Mouse (Mus musculus) monocyte, adult 5-6 weeks (primary cell): ENCODE results near the gene Hexim1. TPM values are rescaled to one million over a fixed set of nuclear protein-coding genes. Genes with fewer than 3 reads are reported as not detected.

Source experiments
- ATAC-seq: fragments of 153-309, 156-312 bp; replicated peaks from 2 replicates; pipeline ENCODE4 v1.8.0; 2017; ENCODE audit warnings: mild to moderate bottlenecking; ENCODE audit not compliant: low TSS enrichment, insufficient number of reproducible peaks, severe bottlenecking, poor library complexity, low FRiP score
- total RNA-seq: library from RNA; stranded (forward); fragments of 200-1000, 200-491, 200-594 nt; gene quantifications from 3 replicates; pipeline ENCODE4 v1.2.3, GENCODE M21; 2017

Hexim1 gene
- total RNA-seq, 1 experiment from 2014 or later, result 96.2 TPM

DNA sequence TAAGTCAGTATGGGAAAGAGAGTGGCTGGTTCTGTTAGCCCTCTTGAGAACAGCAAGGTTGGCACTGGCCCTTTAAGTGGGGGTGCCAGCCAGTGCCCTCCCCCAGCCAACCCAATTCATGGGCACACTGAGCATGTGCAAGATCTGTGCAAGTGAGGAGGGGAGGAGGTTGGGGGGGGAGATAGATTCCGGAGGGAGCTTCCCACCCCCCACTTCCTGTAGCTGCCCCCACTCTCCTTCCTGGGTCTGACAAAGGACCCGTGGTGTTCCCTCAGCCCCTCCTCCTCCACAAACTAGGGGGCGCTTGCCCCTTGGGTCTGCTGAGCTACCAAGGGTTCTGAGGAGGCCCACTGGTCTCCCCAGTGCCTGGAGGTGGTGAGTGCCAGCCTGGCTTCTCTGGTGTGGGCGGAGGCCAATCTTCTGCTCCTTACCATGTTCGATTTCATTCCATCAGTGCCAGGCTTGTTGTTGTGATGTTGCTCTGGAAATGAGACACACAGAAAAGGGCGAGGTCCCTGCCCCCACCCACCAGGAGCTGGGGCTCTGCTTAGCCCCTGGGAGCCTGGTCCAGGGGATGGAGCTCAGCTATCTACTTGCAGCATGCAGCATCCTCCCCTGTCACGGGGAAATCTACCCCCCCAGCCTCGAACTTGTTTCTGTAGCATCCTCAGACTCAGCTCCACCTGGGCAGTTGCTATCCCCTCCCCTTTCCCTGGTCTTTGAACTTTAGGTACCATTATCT is 26.6 kb downstream of the Hexim1 start:
- ATAC-seq, result no peak

DNA sequence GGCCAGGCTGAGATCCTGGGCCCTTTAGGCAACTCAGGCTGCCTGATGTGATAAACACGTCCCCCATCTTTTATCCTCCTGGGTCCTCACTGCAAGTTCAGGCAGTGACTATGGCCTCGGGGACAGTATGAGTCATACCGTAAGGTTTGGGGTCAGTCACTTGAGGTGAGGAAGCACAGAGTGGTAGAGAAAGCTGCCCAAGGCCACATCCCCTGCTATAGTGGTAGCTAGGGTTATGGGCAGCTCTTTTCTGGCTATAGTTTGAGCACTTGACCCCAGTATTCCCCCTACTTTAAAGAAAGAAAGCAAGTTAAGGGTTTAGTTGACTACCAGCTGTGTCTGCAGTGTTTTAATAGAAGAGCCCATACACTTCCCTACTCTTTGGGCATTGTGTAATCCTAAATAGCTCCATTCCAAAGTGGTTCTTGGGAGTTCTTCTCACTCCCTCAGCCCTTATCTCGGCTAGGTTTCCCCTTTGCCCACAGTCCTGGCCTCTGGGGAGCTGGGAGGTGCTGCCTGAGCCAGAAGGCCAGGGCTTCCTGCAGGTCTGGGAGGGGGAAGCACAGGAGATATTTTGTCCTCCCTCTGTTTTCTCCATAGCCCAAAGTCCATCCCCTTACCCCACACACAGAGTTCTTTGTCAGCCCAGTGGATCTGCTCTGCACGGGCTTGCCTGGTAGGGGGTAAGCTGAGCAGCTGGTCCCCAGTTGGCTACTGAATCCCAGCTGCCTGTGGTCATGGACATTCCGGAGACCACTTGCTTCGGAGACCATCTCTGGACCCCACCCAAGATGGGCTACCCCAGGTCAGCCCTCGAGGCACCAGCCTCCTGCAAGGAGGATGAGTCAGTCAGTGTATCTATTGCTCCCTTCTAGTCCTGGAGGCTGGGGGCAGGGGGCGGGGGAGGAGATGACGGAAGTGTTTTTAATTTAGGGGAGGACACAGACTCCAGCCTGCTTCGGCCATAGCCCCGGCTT is 28.6 kb downstream of the Hexim1 start:
- ATAC-seq, result no peak

DNA sequence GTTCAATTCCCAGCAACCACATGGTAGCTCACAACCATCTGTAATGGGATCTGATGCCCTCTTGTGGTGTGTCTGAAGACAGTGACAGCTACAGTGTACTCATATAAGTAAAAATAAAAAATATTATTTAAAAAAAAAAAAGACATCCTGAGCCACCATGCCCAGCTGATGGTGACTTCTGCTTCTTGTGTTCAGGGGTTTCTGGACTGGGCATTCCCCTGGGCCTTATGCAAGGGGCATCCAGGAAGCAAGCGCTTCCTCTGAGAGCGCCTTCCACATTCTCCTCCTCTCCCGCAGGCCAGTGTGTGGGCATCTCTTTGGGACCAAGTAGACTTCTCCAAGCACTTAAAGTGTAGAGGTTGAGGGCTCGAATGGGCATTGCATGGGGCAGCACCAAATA is 30.4 kb downstream of the Hexim1 start:
- peak; percentile 34; the same call in 1 of the 2 replicates for ATAC-seq

DNA sequence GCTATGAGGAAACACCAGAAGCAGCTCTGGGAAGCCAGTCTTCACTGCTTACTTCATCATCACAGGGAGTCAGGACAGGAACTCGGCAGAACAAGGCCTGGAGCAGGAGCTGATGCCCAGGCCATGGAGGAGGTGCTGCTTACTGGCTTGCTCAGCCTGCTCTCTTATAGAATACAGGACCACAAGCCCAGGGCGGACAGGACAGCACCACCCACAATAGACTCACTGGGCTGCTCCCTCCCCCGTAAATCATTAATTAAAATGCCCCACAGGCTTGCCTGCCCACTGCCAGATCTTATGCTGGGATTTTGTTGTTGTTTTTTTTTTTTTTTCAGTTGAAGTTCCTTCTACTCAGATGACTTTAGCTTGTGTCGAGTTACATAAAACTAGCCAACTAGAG is 31.7 kb downstream of the Hexim1 start:
- no peak for ATAC-seq

DNA sequence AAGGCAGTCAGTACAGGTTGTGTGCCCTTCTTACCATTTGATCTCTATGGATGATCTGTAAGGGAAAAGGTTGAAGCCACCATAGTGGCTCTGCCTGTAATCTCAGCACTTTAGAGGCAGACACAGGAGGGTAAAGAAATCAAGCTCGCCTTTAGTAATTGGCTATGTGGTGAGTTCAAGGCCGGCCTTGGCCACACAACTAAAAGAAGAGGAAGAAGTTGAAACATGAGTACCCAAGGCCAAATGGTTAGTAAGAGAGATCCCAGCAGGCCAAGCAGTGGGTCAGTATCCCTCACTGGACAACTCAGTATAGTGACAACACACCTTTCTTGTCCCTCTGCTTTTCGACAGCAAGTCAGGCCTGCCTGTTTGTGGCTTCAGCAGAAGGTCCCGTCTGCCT is 33.7 kb downstream of the Hexim1 start:
- no peak for ATAC-seq

DNA sequence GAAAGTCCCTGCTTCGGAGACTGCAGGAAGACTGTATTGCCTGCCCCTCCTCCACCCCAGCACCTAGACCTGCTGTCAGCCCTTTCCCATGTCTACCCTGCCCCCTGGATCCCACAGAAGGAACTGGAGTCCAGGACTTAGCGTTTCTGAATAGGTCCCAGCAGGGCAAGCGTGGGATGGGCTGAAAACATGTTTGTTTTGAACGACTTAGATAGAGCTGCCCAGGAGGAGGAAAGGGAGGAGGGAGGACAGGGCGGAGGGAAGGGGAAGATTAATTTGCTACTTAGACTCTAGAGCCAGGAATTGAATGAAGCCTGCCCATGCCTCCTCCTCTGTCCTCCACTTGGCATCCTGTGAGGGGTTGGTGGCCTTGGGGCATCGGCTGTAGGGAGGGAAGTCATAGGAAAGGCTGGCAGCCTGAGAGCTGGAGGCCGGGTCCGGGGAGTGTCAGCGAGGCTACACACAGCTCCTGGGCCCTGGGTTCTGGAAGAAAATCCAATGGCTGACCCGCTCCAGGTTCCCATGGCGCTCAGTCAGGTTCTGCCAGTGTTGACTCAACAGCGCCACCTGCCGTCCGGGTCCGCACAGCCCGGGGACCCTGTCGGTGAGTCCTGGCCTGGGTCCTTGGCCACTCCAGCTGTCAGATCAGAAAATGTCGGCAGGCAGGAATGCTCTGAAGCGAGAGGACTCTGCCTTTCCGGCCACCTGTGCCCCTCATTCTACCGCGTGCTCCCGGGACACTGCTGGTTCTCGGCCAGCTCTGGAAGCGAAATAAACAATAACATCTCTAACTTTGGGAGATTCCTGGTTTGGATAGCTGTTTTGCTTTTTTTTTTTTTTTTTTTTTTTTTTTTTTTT is 42.8 kb downstream of the Hexim1 start:
- ATAC-seq, result peak; percentile 93

DNA sequence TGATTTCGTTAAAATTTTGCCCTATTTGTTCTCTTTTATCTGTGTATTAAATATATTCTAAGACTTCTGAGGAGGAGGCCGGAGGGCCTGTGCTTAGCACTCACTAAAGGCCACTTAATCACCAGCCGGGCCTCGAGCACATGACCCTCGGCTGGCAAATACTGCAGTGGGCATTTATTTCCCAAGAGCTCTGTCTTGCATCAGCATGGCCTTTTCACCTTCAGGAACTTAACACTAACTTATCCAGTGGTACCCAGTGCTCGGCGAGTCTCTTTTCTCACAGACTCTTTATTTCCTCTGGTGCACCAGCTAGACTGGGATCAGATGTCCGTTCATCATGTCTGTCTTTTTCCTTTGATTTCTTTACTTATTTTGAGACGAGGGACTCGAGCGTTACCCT is 44.7 kb downstream of the Hexim1 start:
- no peak for ATAC-seq

DNA sequence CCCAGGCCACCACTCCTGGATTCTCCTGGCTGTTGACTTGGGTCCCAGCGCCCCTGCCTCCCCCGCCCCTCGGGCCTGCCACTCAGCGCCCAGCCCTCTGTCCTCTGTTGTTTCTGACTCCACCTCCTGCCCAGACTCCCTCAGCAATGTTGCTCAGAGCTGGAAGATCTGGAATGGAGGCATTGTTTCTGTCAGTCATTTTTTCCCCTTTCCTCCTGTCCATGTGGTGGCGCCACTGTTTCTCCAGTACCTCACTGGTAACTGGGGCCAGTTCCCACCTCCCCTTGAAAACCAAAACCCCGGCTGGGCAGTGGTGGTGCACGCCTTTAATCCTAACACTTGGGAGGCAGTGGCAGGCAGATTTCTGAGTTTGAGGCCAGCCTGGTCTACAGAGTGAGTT is 45.4 kb downstream of the Hexim1 start:
- no peak for ATAC-seq

DNA sequence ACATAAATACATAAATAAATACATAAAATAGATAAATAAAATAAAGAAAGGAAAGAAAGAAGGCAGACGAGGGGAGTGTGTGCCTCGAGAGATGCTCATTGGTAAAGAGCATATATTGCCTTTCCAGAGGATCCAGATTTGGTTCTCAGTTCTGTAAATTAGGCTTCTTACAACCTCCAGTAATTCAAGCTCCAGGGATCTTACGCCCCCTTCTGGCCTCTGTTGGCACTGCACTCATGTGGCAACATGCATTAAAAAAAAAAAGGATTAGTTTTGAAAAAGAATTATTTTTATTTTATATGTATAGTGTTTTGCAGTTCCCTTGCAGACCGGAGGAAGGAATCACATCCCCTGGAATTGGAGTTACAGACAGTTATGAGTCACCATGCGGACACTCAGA is 46.1 kb downstream of the Hexim1 start:
- no peak for ATAC-seq

DNA sequence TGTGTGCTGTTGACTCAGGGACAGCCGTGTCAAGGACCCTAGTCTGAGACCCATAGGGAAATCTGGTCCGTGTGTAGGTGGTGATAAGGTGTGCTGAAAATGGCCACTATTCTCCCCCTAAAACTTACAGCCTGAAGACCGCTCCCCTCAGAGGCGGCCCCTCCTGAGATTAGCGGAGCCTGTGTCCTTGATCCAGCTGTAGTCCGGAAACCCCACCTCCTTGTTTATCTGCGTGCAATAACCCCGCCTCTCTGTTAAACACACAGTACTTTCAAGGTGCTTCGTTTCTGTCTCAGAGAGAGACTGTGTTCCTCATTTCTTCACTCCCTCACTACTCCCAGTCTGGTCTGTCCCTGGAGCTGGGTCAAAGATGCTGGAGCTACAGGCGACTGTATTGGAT is 48.4 kb downstream of the Hexim1 start:
- ATAC-seq, result no peak

DNA sequence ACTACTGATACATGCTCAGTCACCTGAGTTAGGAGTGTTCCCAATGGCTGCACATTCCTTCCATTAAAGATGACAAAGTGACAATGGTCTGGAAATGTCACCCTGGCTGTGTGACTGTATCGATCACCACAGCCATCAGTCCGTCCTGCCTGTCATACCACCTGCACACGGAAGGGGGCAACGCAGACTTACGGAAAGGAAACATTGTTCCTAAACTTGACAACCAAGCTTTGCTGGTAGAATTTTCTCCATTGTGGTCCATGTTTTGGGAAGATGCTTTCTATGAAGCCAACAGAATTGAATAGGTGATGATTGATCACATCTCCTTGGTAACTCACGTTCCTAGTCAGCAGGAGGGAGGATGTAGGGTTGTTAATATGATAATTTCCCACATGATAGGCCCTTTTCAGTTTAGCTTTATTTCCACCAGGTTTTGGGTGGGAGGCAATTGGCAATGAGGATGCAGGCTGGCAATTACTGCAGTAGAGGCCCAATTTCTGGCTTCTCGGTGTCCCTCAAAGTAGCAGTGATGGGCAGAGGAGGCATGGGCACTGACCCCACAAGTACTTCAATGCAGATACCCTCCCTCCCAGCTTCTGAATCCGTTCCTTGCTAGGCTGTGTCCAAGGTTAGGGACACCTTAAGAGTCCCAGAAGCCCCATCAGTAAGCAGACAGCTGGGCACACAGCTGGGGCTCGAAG is 52.8 kb downstream of the Hexim1 start:
- ATAC-seq, result peak; percentile 30

Other genes starting within 250 kb of the Hexim1 start
- gene Eftud2, start 235.2 kb upstream of the Hexim1 start, total RNA-seq, result 67.8 to 73.5 TPM (median 72.3 TPM) in 3 replicates
- not detected in 3 replicates for gene Ccdc103, start 235.0 kb upstream of the Hexim1 start, total RNA-seq
- not detected in 3 replicates for gene Fam187a, start 231.1 kb upstream of the Hexim1 start, total RNA-seq
- gene Gfap, start 215.3 kb upstream of the Hexim1 start, total RNA-seq, result not detected in 3 replicates
- 0.19 TPM in 1 of 3 replicates, not detected in the others for gene Kif18b, start 191.1 kb upstream of the Hexim1 start, total RNA-seq
- gene C1ql1, start 169.5 kb upstream of the Hexim1 start, total RNA-seq, result not detected in 3 replicates
- gene Nmt1, start 88.0 kb upstream of the Hexim1 start, total RNA-seq, result 54.9 to 60.7 TPM (median 55.9 TPM) in 3 replicates
- 15.5 to 32.4 TPM (median 15.8 TPM) in 3 replicates for gene Dcakd, start 87.9 kb upstream of the Hexim1 start, total RNA-seq
- gene Plcd3, start 14.6 kb upstream of the Hexim1 start, total RNA-seq, result 0.97 TPM in 1 of 3 replicates, not detected in the others
- gene Acbd4, start 14.5 kb upstream of the Hexim1 start, total RNA-seq, result 21.8 to 32.6 TPM (median 28.3 TPM) in 3 replicates
- 0.87 to 2.5 TPM in 2 of 3 replicates, not detected in the other for gene Hexim2, start 16.2 kb downstream of the Hexim1 start, total RNA-seq
- 189 to 455 TPM (median 252 TPM) in 3 replicates for gene Fmnl1, start 54.9 kb downstream of the Hexim1 start, total RNA-seq
- gene 1700023F06Rik, start 92.3 kb downstream of the Hexim1 start, total RNA-seq, result not detected in 3 replicates
- gene Spata32, start 102.2 kb downstream of the Hexim1 start, total RNA-seq, result not detected in 3 replicates
- 72.0 to 89.0 TPM (median 88.0 TPM) in 3 replicates for gene Map3k14, start 151.2 kb downstream of the Hexim1 start, total RNA-seq
- 59.2 to 68.0 TPM (median 67.2 TPM) in 3 replicates for gene Arhgap27, start 247.5 kb downstream of the Hexim1 start, total RNA-seq